Mouse (Mus musculus) lung, adult 2 months (tissue): ENCODE results near the gene Duxf3.
"Not testable (repeated sequence)": the region's sequence is repeated elsewhere in the genome, so short reads cannot be mapped to it uniquely, and the experiment has no call there.

ENCODE experiments used
- CTCF ChIP-seq: fragments of 200-500 bp; IDR thresholded peaks from 2 replicates; pipeline ENCODE4 v1.5.1; 2011; ENCODE audit warnings: mild to moderate bottlenecking, low read length, control low read depth; ENCODE audit not compliant: insufficient read depth
- POLR2A ChIP-seq: fragments of 200-500 bp; IDR thresholded peaks from 2 replicates; pipeline ENCODE4 v1.6.1; 2011; ENCODE audit warnings: low read depth, mild to moderate bottlenecking, control low read depth, low read length, borderline replicate concordance; ENCODE audit errors: extremely low read depth

GRCm38 (mm10) chr10:58232641-58232969 lies at the start of gene Duxf3:
- not testable (repeated sequence) for TF ChIP-seq CTCF, POLR2A
